Mouse (Mus musculus): ENCODE results near the gene Rprd1b. TPM values are rescaled to one million over a fixed set of nuclear protein-coding genes. Genes with fewer than 3 reads are reported as not detected.
A peak's percentile ranks its signal among the peaks of the same experiment; 100 is the strongest.

The Rprd1b gene
- polyA plus RNA-seq, 1 experiment, result 13.6 TPM

- Histone ChIP-seq H3K27ac (ENCODE audit: insufficient read depth, low read length) (0 out of 2 replicates have a peak overlapping the region, but pooled peaks have one; percentile 10), H3K27me3 (ENCODE audit: control insufficient read depth, insufficient read depth, low read length) (no peaks in the 10 kb centered on the region), H3K4me1 (ENCODE audit: control insufficient read depth, insufficient read depth, insufficient read length) (peaks cover 8% of the 10 kb centered on the region; the same call in 1 of the 2 replicates), H3K4me3 (ENCODE audit: extremely low read depth, insufficient read depth, insufficient read length) (no peak overlapping the region), H3K36me3 (ENCODE audit: control insufficient read depth, insufficient read depth, low read length) (no peaks in the 10 kb centered on the region)
- no peak for DNase-seq (ENCODE audit: low read depth in 1 of 2, low spot score in 2 of 2)
- TF ChIP-seq CTCF (IDR thresholded peaks at IDR 0.05; ENCODE audit: extremely low read depth, insufficient read depth, insufficient read length, insufficient replicate concordance) (no peak), POLR2A (IDR thresholded peaks at IDR 0.05; ENCODE audit: low read depth, low read length) (no peak)
- 94% methylated on average over 10 of the region's 10 CpGs for WGBS
Observed at GRCm38 (mm10) chr2:158132320-158132719, 104.0 kb downstream of the Rprd1b start.

GRCm38 (mm10) chr2:158133050-158133449 lies 104.8 kb downstream of the Rprd1b start:
- 14% methylated on average over 6 of the region's 6 CpGs for WGBS
- peaks cover 8% of the 10 kb centered on the region; the same call in 1 of the 2 replicates for H3K4me1 ChIP-seq (ENCODE audit: control insufficient read depth, insufficient read depth, insufficient read length)
- no peaks in the 10 kb centered on the region for H3K27me3 ChIP-seq (ENCODE audit: control insufficient read depth, insufficient read depth, low read length)
- TF ChIP-seq POLR2A (IDR thresholded peaks at IDR 0.05; ENCODE audit: low read depth, low read length) (no peak), CTCF (IDR thresholded peaks at IDR 0.05; ENCODE audit: extremely low read depth, insufficient read depth, insufficient read length, insufficient replicate concordance) (no peak)
- no peak overlapping the region for H3K4me3 ChIP-seq (ENCODE audit: extremely low read depth, insufficient read depth, insufficient read length)
- no peaks in the 10 kb centered on the region for H3K36me3 ChIP-seq (ENCODE audit: control insufficient read depth, insufficient read depth, low read length)
- H3K27ac ChIP-seq (ENCODE audit: insufficient read depth, low read length), result 0 out of 2 replicates have a peak overlapping the region, but pooled peaks have one; percentile 22
- peak; percentile 47 to 56 for DNase-seq (ENCODE audit: low read depth in 1 of 2, low spot score in 2 of 2)

GRCm38 (mm10) chr2:158136205-158136604 lies 107.9 kb downstream of the Rprd1b start:
- H3K4me1 ChIP-seq (ENCODE audit: control insufficient read depth, insufficient read depth, insufficient read length), result peaks cover 8% of the 10 kb centered on the region; the same call in 1 of the 2 replicates

GRCm38 (mm10) chr2:158137771-158138170 lies 109.5 kb downstream of the Rprd1b start:
- H3K4me1 ChIP-seq (ENCODE audit: control insufficient read depth, insufficient read depth, insufficient read length), result peaks cover 8% of the 10 kb centered on the region; the same call in 1 of the 2 replicates
- H3K36me3 ChIP-seq (ENCODE audit: control insufficient read depth, insufficient read depth, low read length), result no peaks in the 10 kb centered on the region
- no peak for DNase-seq (ENCODE audit: low read depth in 1 of 2, low spot score in 2 of 2)
- no peaks in the 10 kb centered on the region for H3K27me3 ChIP-seq (ENCODE audit: control insufficient read depth, insufficient read depth, low read length)
- 86% methylated on average over 12 of the region's 12 CpGs for WGBS
- no peak overlapping the region for H3K4me3 ChIP-seq (ENCODE audit: extremely low read depth, insufficient read depth, insufficient read length)
- no peak overlapping the region for H3K27ac ChIP-seq (ENCODE audit: insufficient read depth, low read length)
- TF ChIP-seq POLR2A (IDR thresholded peaks at IDR 0.05; ENCODE audit: low read depth, low read length) (no peak), CTCF (IDR thresholded peaks at IDR 0.05; ENCODE audit: extremely low read depth, insufficient read depth, insufficient read length, insufficient replicate concordance) (no peak)

More at GRCm38 (mm10) chr2:158136205-158136604, 107.9 kb downstream of the Rprd1b start:
- WGBS, result 57% methylated on average over 7 of the region's 7 CpGs
- H3K27ac ChIP-seq (ENCODE audit: insufficient read depth, low read length), result no peak overlapping the region
- no peak for DNase-seq (ENCODE audit: low read depth in 1 of 2, low spot score in 2 of 2)
- H3K36me3 ChIP-seq (ENCODE audit: control insufficient read depth, insufficient read depth, low read length), result no peaks in the 10 kb centered on the region
- no peak overlapping the region for H3K4me3 ChIP-seq (ENCODE audit: extremely low read depth, insufficient read depth, insufficient read length)
- no peaks in the 10 kb centered on the region for H3K27me3 ChIP-seq (ENCODE audit: control insufficient read depth, insufficient read depth, low read length)
- TF ChIP-seq CTCF (IDR thresholded peaks at IDR 0.05; ENCODE audit: extremely low read depth, insufficient read depth, insufficient read length, insufficient replicate concordance) (no peak), POLR2A (IDR thresholded peaks at IDR 0.05; ENCODE audit: low read depth, low read length) (no peak)

GRCm38 (mm10) chr2:158138778-158139177 lies 110.5 kb downstream of the Rprd1b start:
- 98% methylated on average over 9 of the region's 9 CpGs for WGBS
- H3K36me3 ChIP-seq (ENCODE audit: control insufficient read depth, insufficient read depth, low read length), result no peaks in the 10 kb centered on the region
- H3K4me3 ChIP-seq (ENCODE audit: extremely low read depth, insufficient read depth, insufficient read length), result no peak overlapping the region
- H3K27me3 ChIP-seq (ENCODE audit: control insufficient read depth, insufficient read depth, low read length), result no peaks in the 10 kb centered on the region
- no peak for DNase-seq (ENCODE audit: low read depth in 1 of 2, low spot score in 2 of 2)
- H3K4me1 ChIP-seq (ENCODE audit: control insufficient read depth, insufficient read depth, insufficient read length), result peaks cover 8% of the 10 kb centered on the region; the same call in 1 of the 2 replicates
- no peak for TF ChIP-seq CTCF (IDR thresholded peaks at IDR 0.05; ENCODE audit: extremely low read depth, insufficient read depth, insufficient read length, insufficient replicate concordance)
- TF ChIP-seq POLR2A (IDR thresholded peaks at IDR 0.05; ENCODE audit: low read depth, low read length), result no peak
- no peak overlapping the region for H3K27ac ChIP-seq (ENCODE audit: insufficient read depth, low read length)

GRCm38 (mm10) chr2:158139628-158140027 lies 111.3 kb downstream of the Rprd1b start:
- H3K27ac ChIP-seq (ENCODE audit: insufficient read depth, low read length), result no peak overlapping the region
- H3K27me3 ChIP-seq (ENCODE audit: control insufficient read depth, insufficient read depth, low read length), result no peaks in the 10 kb centered on the region
- WGBS, result 79% methylated on average over 7 of the region's 7 CpGs
- H3K36me3 ChIP-seq (ENCODE audit: control insufficient read depth, insufficient read depth, low read length), result no peaks in the 10 kb centered on the region
- DNase-seq (ENCODE audit: low read depth in 1 of 2, low spot score in 2 of 2), result no peak
- H3K4me1 ChIP-seq (ENCODE audit: control insufficient read depth, insufficient read depth, insufficient read length), result peaks cover 8% of the 10 kb centered on the region; the same call in 1 of the 2 replicates
- TF ChIP-seq POLR2A (IDR thresholded peaks at IDR 0.05; ENCODE audit: low read depth, low read length) (no peak), CTCF (IDR thresholded peaks at IDR 0.05; ENCODE audit: extremely low read depth, insufficient read depth, insufficient read length, insufficient replicate concordance) (no peak)
- H3K4me3 ChIP-seq (ENCODE audit: extremely low read depth, insufficient read depth, insufficient read length), result no peak overlapping the region

DNA sequence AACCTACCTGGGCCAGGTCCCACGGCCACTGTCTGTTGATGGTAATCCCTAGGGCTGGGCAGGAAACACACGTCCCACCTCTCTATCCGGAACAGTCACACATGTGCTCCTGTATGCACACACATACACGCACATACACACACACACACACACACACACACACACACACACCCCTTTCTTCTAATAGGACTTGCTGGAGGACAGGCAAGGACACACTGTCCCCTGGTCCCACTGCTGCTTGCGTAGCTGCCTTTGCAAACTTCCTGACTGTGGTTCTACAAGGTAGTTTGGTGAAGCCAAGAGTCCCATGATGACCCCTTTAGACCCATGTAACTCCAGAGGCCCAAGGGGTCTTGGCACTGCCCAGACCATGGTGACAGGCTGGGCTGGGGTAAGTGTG lies 112.4 kb downstream of the Rprd1b start:
- Histone ChIP-seq H3K4me1 (ENCODE audit: control insufficient read depth, insufficient read depth, insufficient read length) (peaks cover 6% of the 10 kb centered on the region; the same call in 1 of the 2 replicates), H3K27me3 (ENCODE audit: control insufficient read depth, insufficient read depth, low read length) (no peaks in the 10 kb centered on the region), H3K4me3 (ENCODE audit: extremely low read depth, insufficient read depth, insufficient read length) (no peak overlapping the region), H3K27ac (ENCODE audit: insufficient read depth, low read length) (no peak overlapping the region), H3K36me3 (ENCODE audit: control insufficient read depth, insufficient read depth, low read length) (no peaks in the 10 kb centered on the region)
- no peak for TF ChIP-seq POLR2A (IDR thresholded peaks at IDR 0.05; ENCODE audit: low read depth, low read length)
- TF ChIP-seq CTCF (IDR thresholded peaks at IDR 0.05; ENCODE audit: extremely low read depth, insufficient read depth, insufficient read length, insufficient replicate concordance), result no peak
- no peak for DNase-seq (ENCODE audit: low read depth in 1 of 2, low spot score in 2 of 2)
- WGBS, result 86% methylated on average over 5 of the region's 5 CpGs

Data from spleen, adult 2 months (tissue).